Mouse (Mus musculus): ENCODE measurements around the gene Cox6a2.
"Not testable (repeated sequence)": the region's sequence is repeated elsewhere in the genome, so short reads cannot be mapped to it uniquely, and the experiment has no call there.

The Cox6a2 gene

DNA sequence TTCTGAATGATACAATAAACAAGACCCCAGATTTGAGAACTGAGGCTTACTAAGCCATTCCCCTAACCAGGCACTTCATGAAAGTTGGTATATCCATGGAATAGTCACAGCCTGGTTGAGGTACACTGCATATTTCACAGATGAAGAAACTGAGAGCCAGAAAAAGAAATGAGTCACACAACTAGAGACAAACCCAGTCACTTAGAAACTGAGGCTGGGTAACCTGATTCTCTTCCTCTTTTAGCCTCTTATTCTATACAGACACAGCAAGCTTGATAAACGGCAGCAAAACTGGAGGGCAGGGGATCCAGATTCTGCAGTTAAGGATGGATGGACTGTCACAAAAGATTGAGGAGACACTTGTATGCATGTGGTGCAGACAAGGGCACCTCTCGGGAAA is 28.6 kb upstream of the Cox6a2 start:
- no peak for DNase-seq

DNA sequence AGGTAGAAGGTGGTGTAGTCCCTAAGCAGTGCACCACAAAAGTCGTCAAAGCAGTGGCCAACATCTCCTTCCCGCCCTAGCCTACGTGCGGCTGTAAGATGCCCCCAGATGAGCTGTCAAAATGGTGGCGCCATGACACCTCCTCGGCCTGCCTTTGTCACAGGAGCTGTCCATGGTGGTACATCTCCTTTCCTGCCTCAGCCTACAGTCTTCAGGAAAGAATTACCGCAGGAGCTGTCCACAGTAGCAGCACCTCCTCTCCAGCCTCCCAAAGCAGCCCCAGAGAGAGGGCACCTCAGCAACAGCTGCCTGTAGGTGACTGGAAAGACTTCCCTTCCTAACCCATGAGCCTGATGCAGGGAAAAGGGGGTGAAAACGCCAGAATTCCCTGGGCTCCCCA is 25.6 kb upstream of the Cox6a2 start:
- no peak for DNase-seq

DNA sequence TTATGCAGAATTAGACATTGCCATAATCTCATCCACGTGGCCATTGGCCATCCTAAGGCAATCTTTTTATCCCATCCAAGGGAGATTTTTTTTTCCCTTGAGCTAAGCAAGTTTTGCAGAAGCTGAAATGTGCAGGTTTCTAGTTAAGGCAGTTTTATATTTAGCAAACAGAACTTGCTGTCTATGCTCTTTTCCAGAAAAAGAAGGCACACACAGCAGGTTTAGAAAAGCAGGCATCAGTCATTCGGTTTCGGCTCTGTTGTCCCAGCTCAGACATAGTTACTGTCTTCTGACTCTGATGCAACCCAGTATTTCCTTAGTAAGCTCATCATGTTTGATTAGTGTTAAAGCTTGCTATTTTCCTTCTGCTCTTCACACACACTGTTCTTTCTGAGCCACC is 14.7 kb upstream of the Cox6a2 start:
- no peak for DNase-seq

DNA sequence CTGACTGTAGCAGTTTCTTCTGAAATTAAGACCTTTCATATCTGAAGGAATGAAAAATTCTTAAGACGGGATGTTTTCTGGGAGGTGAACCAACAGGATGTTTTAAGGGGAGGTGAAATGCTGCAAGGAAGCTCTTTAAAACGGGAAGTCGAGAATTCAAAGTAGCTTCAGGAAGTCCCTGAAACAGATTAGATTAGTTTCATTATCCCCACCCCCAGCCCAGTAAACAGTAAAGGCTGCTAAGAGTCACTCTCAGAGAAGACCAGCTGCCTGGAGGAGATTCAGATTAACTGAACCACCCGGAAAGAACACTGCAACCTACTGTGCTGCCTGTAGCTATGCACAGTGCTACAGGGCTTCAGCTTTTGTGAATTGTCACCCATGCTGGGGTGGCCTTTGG is 13.8 kb upstream of the Cox6a2 start:
- DNase-seq, result no peak

DNA sequence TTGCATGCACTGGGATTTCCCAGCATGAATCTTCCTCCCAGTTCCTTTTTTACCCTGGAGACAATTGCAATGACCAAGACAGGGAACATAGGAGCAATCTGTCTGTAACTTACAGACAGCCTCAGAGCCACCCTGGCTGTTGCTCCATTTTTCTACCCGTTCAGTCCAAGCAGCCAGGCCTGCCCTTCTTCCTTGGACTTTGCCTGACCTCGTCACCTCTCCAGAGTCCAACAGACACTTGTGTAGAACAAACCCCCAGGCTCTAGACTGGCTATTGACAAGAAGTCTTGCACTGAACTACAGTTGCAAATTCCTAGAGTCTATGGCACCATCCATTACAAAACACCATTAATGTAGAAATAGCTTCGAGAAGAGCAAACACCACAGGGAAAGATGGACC is 3.6 kb upstream of the Cox6a2 start:
- no peak for DNase-seq

DNA sequence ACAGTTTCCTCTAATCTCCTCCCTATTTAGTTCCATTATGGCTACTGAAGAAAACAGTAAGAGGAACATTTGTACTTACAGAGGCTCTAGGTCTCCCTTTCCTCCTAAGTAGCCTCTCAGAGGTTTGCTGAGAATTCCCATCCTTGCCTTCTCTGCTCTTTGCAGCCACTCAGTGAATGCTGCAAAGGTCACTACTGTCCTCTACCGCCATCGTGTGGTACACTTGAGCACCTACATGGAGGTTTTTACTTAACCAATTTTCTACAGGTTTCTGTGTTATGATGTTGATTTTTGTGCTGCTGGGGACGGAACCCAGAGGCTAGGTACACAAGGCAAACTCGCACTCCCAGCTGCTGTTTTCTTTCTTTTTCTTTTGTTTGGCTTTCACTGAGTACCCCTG is 2.0 kb upstream of the Cox6a2 start:
- DNase-seq, result peak; percentile 83 to 86

DNA sequence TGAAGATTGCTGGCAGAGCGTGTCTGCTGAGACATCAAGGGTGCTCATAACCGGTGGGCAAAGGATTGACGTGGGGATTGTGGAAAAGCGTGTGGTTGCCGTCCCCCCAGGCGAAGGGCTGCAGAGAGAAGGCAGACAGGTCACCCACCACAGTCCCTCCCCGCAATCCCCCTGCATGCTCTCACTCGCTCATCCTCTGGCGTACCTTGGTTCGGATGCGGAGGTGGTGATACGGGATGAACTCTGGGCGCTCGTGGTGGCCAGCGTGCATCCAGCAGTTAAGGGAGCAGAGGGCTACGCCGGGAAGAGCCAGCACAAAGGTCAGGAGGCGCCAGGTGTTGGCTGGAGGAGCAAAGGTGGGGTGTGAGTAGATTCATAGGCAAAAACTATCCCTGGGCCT is 492 bp downstream of the Cox6a2 start:
- no peak for DNase-seq

DNA sequence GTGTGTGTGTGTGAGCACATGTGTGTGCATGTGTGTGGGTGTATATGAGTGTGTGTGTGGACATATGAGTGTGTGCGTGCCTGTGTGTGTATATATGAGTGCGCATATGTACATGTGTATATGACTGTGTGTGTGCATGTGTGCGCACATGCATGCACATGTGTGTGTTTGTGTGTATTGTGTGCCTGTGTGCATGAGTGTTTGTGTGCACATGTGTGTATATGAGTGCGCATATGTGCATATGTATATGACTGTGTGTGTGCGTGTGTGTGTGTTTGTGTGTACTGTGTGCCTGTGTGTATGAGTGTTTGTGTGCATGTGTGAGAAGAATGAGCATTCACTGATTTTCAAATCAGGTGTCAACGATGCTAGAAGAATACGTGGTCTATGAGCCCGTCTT is 2.0 kb downstream of the Cox6a2 start:
- DNase-seq, result no peak

DNA sequence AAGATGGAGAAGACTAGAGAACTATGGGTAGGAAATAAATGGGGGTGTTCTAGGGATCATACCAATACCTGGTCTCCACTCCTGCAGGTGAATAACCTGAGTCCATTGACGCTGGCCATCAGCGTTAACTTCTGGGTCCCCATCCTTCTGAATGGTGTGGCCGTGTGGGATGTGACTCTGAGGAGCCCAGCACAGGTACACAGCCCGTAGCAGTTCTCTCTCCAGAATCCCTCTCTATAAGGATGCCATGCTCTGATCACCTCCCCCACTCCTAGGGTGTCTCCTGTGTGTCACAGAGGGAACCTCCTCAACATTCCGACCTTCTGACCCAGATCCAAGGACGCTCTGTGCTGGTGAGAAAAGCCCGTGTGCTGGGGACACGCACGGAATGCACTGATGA is 3.1 kb downstream of the Cox6a2 start:
- DNase-seq, result no peak

DNA sequence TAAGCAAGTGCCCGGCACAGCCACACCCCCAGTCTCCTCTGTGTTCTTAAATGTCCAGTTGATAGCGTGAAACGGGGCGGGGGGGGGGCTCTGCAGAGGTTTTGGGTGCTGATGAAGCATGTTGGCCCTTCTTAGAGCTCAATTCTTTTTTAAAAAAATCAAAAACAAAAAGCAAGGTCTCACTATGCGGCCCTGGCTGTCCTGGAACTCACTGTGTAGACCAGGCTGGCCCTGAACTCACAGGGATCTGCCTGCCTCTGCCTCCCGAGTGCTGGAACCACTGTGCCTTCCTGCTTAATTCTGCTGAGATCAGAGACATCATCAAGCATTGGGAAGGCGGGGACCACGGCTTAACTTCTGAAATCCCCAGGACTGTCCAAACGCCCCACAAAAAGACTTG is 4.6 kb downstream of the Cox6a2 start:
- DNase-seq, result no peak

DNA sequence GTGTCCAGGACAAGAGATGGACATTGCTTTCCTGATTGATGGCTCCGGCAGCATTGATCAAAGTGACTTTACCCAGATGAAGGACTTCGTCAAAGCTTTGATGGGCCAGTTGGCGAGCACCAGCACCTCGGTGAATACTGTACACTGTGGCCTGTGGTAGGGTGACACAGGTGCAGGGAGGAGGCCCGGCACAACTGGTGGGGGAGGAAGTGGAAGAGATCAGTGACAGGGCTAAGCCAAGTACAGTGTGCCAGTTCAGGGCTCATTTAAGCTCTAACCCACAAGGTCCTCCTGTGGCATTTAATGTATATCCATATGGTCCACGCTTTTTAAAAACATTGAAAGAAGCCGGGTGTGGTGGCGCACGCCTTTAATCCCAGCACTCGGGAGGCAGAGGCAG is 24.5 kb downstream of the Cox6a2 start:
- DNase-seq, result no peak

DNA sequence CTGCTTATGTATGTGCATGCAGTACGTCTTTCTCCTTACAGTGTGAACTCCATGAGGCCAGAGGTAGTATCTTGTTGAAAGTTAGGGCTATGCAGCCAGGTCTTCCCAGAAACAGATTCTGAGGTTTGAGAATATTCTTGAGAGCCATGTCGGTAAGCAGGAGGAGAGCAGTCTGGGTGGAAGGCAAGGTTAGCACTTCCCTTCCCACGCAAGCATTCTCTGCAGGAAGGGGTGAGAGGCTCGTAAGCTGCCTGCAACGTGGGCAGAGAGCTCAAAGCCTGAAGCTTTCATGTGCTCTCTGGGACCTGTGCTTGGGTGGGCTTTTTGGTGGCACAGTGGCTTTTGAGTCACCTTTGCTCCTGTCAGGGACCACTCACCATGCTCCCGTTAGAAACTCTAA is 25.6 kb downstream of the Cox6a2 start:
- DNase-seq, result no peak

DNA sequence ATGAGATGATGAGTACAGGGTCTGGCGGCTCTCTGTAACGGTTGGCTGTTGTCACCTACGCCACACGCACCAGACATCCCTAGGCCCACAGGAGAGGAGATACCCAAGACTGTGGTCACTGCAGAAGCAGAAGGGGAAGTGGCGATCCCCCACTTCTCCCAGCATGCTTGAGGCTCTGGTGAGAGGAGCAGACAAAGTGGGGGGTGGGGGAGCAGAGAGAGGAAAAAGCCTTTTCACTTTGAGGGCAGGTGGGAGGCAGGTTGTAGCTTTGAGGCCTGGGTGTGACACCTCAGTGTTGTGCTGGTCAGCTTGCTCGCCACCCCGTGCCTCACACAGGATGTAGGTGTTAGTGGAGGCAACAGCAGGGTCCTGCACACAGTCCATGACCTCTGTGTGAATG is 26.1 kb downstream of the Cox6a2 start:
- DNase-seq, result no peak

DNA sequence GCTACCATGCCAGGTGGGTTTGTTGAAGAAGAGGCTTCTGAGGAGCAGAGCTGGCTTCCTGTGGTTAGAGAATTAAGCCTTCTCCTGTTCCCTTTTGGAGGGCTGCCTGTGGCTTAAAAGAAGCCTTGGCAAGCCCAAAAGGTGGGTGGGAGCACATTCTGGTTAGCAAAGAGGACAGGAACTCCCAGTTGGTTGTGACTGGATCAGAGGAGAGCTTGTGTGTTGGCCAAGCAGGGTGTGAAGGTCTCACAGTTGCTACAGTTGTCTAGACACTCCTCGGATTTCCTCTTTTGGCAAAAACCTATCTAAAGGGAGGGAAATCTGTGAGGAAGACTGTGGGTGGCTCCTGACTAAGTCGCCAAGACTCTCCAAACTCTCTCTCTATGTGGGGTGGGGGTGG is 27.8 kb downstream of the Cox6a2 start:
- peak; percentile 6 to 12 for DNase-seq

DNA sequence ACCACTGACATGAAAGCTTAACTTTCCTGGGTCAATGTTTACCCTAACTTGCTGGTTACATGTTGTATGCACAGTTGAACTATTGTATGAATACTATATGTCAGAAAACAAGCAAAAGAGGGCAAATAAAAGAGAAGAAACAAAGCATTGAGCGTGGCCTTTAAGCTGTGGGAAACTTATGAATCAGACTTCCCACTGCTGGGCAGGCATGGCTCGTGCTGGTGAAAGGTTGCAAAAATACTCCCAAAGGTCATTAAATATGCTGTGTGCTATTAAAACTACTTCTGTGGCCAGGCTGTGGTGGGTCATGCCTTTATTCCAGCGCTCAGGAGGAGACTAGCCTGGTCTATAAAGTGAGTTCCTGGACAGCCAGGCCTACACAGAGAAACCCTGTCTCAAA is 36.2 kb downstream of the Cox6a2 start:
- no peak for DNase-seq

DNA sequence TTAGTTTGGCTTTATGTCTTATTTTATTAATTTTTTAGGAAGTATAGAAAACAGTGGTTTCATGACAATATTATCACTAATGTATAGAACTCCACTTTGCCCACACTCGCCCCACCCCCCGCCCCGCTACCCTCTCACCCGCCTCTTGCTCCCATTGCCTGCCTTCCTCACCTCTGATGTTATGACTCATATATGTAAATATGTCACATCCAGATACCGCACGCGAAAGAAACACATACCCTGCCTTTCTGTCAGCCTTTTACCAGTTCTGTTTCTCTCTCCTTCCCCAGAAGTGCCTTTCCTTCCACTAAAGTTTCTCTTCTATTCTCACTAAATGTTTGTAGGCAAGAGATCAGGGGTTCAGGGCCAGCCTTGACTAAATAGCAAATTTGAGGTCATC is 39.8 kb downstream of the Cox6a2 start:
- no peak for DNase-seq

DNA sequence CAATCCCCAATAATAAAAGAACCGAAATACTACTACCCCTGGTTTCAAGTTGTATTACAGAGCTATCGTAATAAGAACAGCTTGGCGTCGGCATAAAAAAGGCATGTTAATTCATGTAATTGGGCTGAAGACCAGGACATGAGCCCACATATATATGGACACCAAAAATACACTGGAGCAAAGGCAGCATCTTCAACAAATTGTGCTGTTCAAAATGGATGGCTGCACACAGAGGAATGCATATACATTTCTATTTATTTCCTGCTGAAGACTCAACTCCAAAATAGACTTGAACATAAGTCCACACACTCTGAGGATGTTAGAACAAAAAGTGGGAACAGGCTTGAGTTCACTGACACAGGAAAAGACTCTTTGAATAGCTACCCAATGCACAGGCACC is 42.2 kb downstream of the Cox6a2 start:
- DNase-seq, result no peak

DNA sequence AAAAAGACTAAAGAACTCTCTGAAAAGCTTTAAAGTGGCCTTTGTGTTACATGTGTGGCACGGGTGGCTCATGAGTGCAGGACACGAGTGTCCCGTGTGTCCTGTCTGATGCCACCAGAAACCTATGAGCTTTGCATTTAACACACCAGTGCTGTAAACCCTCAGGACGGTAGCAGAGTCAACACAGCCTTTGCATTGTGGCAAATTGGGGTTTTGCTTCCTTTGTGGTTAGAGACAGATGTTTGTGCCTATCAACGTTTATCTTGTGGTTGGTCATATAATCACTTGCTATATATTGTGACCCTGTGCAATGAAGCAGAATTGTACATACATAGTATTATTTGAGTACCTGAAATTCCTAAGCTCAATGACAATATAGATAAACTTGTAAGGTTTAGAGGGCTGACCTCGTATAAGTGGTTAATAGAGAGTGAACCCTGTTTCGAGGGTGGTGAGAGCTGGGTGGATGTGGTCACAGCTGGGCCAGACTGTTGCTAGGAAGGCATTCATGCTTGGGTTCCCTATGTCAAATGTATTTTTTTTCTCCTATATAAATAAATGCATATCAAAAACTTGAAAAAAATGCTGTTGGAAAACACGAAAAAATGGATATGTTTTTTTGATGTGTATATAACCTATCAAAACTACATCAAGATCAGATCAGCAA is 47.4 kb downstream of the Cox6a2 start:
- DNase-seq, result not testable (repeated sequence)
